Mouse (Mus musculus) CH12.LX (cell line): Measurements from ENCODE around the gene Pla2r1.

Source experiments
- CTCF ChIP-seq, 2 experiments: IDR thresholded peaks in 1 of 2; conservative IDR thresholded peaks in 1 of 2; 2 replicates each; pipeline ENCODE4 v1.5.1; 2011 to 2012; ENCODE audit warnings: low read depth in 2 of 2, low read length in 2 of 2, improper control_type of control experiment in 1 of 2, inconsistent platforms in 1 of 2, mild to moderate bottlenecking in 1 of 2, moderate library complexity in 1 of 2
- E2F4 ChIP-seq: IDR thresholded peaks from 2 replicates; pipeline ENCODE4 v1.6.1; 2011; ENCODE audit warnings: low read depth, low read length, improper control_type of control experiment; ENCODE audit not compliant: insufficient replicate concordance
- GABPA ChIP-seq: IDR thresholded peaks from 2 replicates; pipeline ENCODE4 v1.6.1; 2012; ENCODE audit warnings: low read depth, low read length, improper control_type of control experiment, inconsistent platforms; ENCODE audit not compliant: insufficient replicate concordance
- POLR2A ChIP-seq: IDR thresholded peaks from 2 replicates; pipeline ENCODE4 v1.6.1; 2011; ENCODE audit warnings: low read depth, mild to moderate bottlenecking, improper control_type of control experiment, low read length
- UBTF ChIP-seq: IDR thresholded peaks from 2 replicates; pipeline ENCODE4 v1.6.1; 2012; ENCODE audit warnings: low read depth, mild to moderate bottlenecking, inconsistent platforms, low read length, improper control_type of control experiment, moderate library complexity

DNA sequence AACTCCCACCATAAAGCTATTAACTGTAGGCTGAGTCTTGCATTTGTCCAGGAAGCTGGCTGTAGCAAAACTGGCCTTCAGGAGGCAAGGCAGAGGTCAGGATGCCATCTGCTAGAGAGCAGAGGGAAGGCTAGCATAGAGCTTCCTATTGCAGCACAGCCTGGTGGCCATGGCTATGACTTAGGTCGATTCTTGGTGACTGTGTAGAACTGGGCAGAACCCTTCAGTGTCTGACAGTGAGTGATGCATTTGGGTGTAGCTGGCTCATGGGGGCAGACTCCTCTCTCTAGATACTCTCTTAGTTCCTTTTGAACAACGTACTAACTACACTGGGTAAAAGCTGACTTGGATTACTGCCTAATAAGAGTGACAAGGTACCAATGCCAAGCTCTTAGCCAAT lies 48.0 kb downstream of the Pla2r1 start:
- TF ChIP-seq CTCF (conservative IDR thresholded peaks at IDR 0.05 in 1 of 2, IDR thresholded peaks at IDR 0.05 in 1 of 2; ENCODE audit: low read depth in 2 of 2, low read length in 2 of 2) (no peak; a peak in 1 of 4 replicates), POLR2A (no peak), GABPA (no peak), E2F4 (no peak), UBTF (no peak)
